Mouse (Mus musculus) MEL (cell line): ENCODE measurements at regions not wholly inside any gene's neighbourhood (a gene's known extent, or its start where the extent isn't known, plus 50 kb on each side); places are given as distances from the start of the nearest gene placed in this dataset.

Experiments
- DNase-seq: peaks from one replicate; pipeline ENCODE4 v3.0.0; 2011; ENCODE audit warnings: low read depth, low spot score
- H3K27ac ChIP-seq: 2 replicates; pipeline ENCODE4 v1.5.1; 2012; ENCODE audit warnings: low read depth, mild to moderate bottlenecking, control low read depth, low read length, moderate library complexity; ENCODE audit not compliant: control insufficient read depth
- H3K27me3 ChIP-seq, 2 experiments: fragments of 150-350 bp in 1 of 2; sonication (generic) in 1 of 2; 2 replicates each; pipeline ENCODE4 v1.6.1; 2012; ENCODE audit warnings: low read length in 2 of 2, mild to moderate bottlenecking in 2 of 2, improper control_type of control experiment in 1 of 2, moderate library complexity in 1 of 2; ENCODE audit not compliant: insufficient read depth in 2 of 2, control insufficient read depth in 1 of 2
- H3K36me3 ChIP-seq, 2 experiments: 2 replicates each; pipeline ENCODE4 v1.6.1; 2012 to 2014; ENCODE audit warnings: low read length in 2 of 2, improper control_type of control experiment in 1 of 2, inconsistent platforms in 1 of 2, mild to moderate bottlenecking in 1 of 2; ENCODE audit not compliant: insufficient read depth in 2 of 2, control insufficient read depth in 1 of 2
- H3K4me1 ChIP-seq, 2 experiments: fragments of 150-350 bp in 1 of 2; sonication (generic) in 1 of 2; 2 replicates each; pipeline ENCODE4 v1.6.1; 2012; ENCODE audit warnings: low read length in 2 of 2, improper control_type of control experiment in 1 of 2, mild to moderate bottlenecking in 1 of 2; ENCODE audit not compliant: insufficient read depth in 2 of 2, control insufficient read depth in 1 of 2
- H3K4me3 ChIP-seq, 2 experiments: fragments of 150-350 bp in 1 of 2; sonication (generic) in 1 of 2; 2 replicates each; pipeline ENCODE4 v1.5.1; 2012; ENCODE audit warnings: low read depth in 2 of 2, low read length in 2 of 2, mild to moderate bottlenecking in 2 of 2, moderate library complexity in 2 of 2, control low read depth in 1 of 2, improper control_type of control experiment in 1 of 2; ENCODE audit not compliant: control insufficient read depth in 1 of 2, insufficient read depth in 1 of 2
- H3K79me2 ChIP-seq: 2 replicates; pipeline ENCODE4 v1.6.1; 2012; ENCODE audit warnings: mild to moderate bottlenecking, low read length, moderate library complexity; ENCODE audit not compliant: control insufficient read depth, poor library complexity, insufficient read depth
- H3K9ac ChIP-seq: 2 replicates; pipeline ENCODE4 v1.6.1; 2012; ENCODE audit warnings: low read depth, mild to moderate bottlenecking, control low read depth, low read length, moderate library complexity; ENCODE audit not compliant: control insufficient read depth, poor library complexity, severe bottlenecking
- H3K9me3 ChIP-seq: fragments of 150-350 bp; sonication (generic); replicated peaks from 2 replicates; pipeline ENCODE4 v1.6.1; 2012; ENCODE audit warnings: mild to moderate bottlenecking, low read length, improper control_type of control experiment, moderate library complexity; ENCODE audit not compliant: insufficient read depth
- BHLHE40 ChIP-seq: IDR thresholded peaks from 2 replicates; pipeline ENCODE4 v1.6.1; 2012; ENCODE audit warnings: low read depth, mild to moderate bottlenecking, inconsistent platforms, low read length, improper control_type of control experiment, borderline replicate concordance
- CHD2 ChIP-seq: IDR thresholded peaks from 2 replicates; pipeline ENCODE4 v1.6.1; 2011; ENCODE audit warnings: low read length, improper control_type of control experiment
- CTCF ChIP-seq, 3 experiments: IDR thresholded peaks in 2 of 3; conservative IDR thresholded peaks in 1 of 3; 2 replicates each; pipeline ENCODE4 v1.5.1; 2011 to 2012; ENCODE audit warnings: low read length in 3 of 3, low read depth in 2 of 3, mild to moderate bottlenecking in 2 of 3, improper control_type of control experiment in 1 of 3, inconsistent platforms in 1 of 3, mixed read lengths in 1 of 3, moderate library complexity in 1 of 3; ENCODE audit not compliant: control insufficient read depth in 1 of 3, insufficient read depth in 1 of 3, poor library complexity in 1 of 3, severe bottlenecking in 1 of 3
- ELF1 ChIP-seq: IDR thresholded peaks from 2 replicates; pipeline ENCODE4 v1.6.1; 2014; ENCODE audit warnings: low read depth, mild to moderate bottlenecking, inconsistent platforms, low read length, improper control_type of control experiment, moderate library complexity
- KAT2A ChIP-seq: conservative IDR thresholded peaks from 2 replicates; pipeline ENCODE4 v1.6.1; 2012; ENCODE audit warnings: low read depth, low read length, improper control_type of control experiment, inconsistent platforms
- MAFK ChIP-seq: IDR thresholded peaks from 2 replicates; pipeline ENCODE4 v1.6.1; 2011; ENCODE audit warnings: low read depth, mild to moderate bottlenecking, low read length, improper control_type of control experiment, borderline replicate concordance
- MAZ ChIP-seq: IDR thresholded peaks from 2 replicates; pipeline ENCODE4 v1.6.1; 2012; ENCODE audit warnings: low read depth, mild to moderate bottlenecking, inconsistent platforms, low read length, improper control_type of control experiment
- MXI1 ChIP-seq: IDR thresholded peaks from 2 replicates; pipeline ENCODE4 v1.6.1; 2011; ENCODE audit warnings: mild to moderate bottlenecking, low read depth, low read length, improper control_type of control experiment
- RAD21 ChIP-seq: IDR thresholded peaks from 2 replicates; pipeline ENCODE4 v1.6.1; 2011; ENCODE audit warnings: mild to moderate bottlenecking, low read depth, low read length, improper control_type of control experiment
- RCOR1 ChIP-seq: IDR thresholded peaks from 2 replicates; pipeline ENCODE4 v1.6.1; 2012; ENCODE audit warnings: low read depth, mild to moderate bottlenecking, inconsistent platforms, low read length, improper control_type of control experiment
- SMC3 ChIP-seq: IDR thresholded peaks from 2 replicates; pipeline ENCODE4 v1.6.1; 2011; ENCODE audit warnings: low read depth, low read length, improper control_type of control experiment
- TBP ChIP-seq: IDR thresholded peaks from 2 replicates; pipeline ENCODE4 v1.8.0; 2011; ENCODE audit warnings: low read depth, low read length, improper control_type of control experiment
- UBTF ChIP-seq: IDR thresholded peaks from 2 replicates; pipeline ENCODE4 v1.6.1; 2012; ENCODE audit warnings: low read depth, mild to moderate bottlenecking, inconsistent platforms, low read length, improper control_type of control experiment, moderate library complexity, borderline replicate concordance; ENCODE audit not compliant: insufficient read depth
- USF1 ChIP-seq: IDR thresholded peaks from 2 replicates; pipeline ENCODE4 v1.6.1; 2014; ENCODE audit warnings: low read depth, mild to moderate bottlenecking, inconsistent platforms, low read length, improper control_type of control experiment, moderate library complexity
- ZC3H11A ChIP-seq: IDR thresholded peaks from 2 replicates; pipeline ENCODE4 v1.6.1; 2012; ENCODE audit warnings: low read depth, mild to moderate bottlenecking, inconsistent platforms, low read length, improper control_type of control experiment
- ZKSCAN1 ChIP-seq: IDR thresholded peaks from 2 replicates; pipeline ENCODE4 v1.6.1; 2012; ENCODE audit warnings: low read depth, mild to moderate bottlenecking, inconsistent platforms, low read length, improper control_type of control experiment, moderate library complexity
- ZMIZ1 ChIP-seq: IDR thresholded peaks from 2 replicates; pipeline ENCODE4 v1.6.1; 2012; ENCODE audit warnings: low read depth, mild to moderate bottlenecking, inconsistent platforms, low read length, improper control_type of control experiment, moderate library complexity
- ZNF384 ChIP-seq: IDR thresholded peaks from 2 replicates; pipeline ENCODE4 v1.6.1; 2012; ENCODE audit warnings: low read depth, mild to moderate bottlenecking, inconsistent platforms, low read length, improper control_type of control experiment

GRCm38 (mm10) chr3:47010459-47010858 lies 562.4 kb upstream of the Pabpc4l start:
- Histone ChIP-seq H3K4me3 (no peak overlapping the region), H3K36me3 (no peaks in the 10 kb centered on the region)
- DNase-seq, result no peak

GRCm38 (mm10) chr3:46998916-46999315 lies 550.9 kb upstream of the Pabpc4l start:
- Histone ChIP-seq H3K4me3 (no peak overlapping the region), H3K27ac (no peak overlapping the region), H3K9ac (no peak overlapping the region), H3K9me3 (no peaks in the 10 kb centered on the region), H3K27me3 (no peaks in the 10 kb centered on the region), H3K79me2 (no peaks in the 10 kb centered on the region), H3K4me1 (no peaks in the 10 kb centered on the region), H3K36me3 (no peaks in the 10 kb centered on the region)
- TF ChIP-seq ELF1, result no peak
- TF ChIP-seq CTCF (IDR thresholded peaks at IDR 0.05 in 2 of 3, conservative IDR thresholded peaks at IDR 0.05 in 1 of 3; ENCODE audit: control insufficient read depth in 1 of 3, insufficient read depth in 1 of 3, low read depth in 2 of 3, low read length in 3 of 3, poor library complexity in 1 of 3, severe bottlenecking in 1 of 3), result peak in 2 of 3 experiments; percentile 20 to 56; a peak in 3 of 6 replicates
- peak; percentile 74 for TF ChIP-seq SMC3
- TF ChIP-seq ZC3H11A, result peak; percentile 78
- TF ChIP-seq RAD21, result peak; percentile 72
- peak; percentile 19 for DNase-seq

More at GRCm38 (mm10) chr3:47010459-47010858, 562.4 kb upstream of the Pabpc4l start:
- H3K27me3 ChIP-seq, result no peaks in the 10 kb centered on the region
- no peak overlapping the region for H3K9ac ChIP-seq
- no peaks in the 10 kb centered on the region for H3K4me1 ChIP-seq
- no peaks in the 10 kb centered on the region for H3K79me2 ChIP-seq
- no peaks in the 10 kb centered on the region for H3K9me3 ChIP-seq
- H3K27ac ChIP-seq, result no peak overlapping the region
- TF ChIP-seq RCOR1, result no peak
- TF ChIP-seq KAT2A, result no peak
- no peak for TF ChIP-seq CTCF (IDR thresholded peaks at IDR 0.05 in 2 of 3, conservative IDR thresholded peaks at IDR 0.05 in 1 of 3; ENCODE audit: control insufficient read depth in 1 of 3, insufficient read depth in 1 of 3, low read depth in 2 of 3, low read length in 3 of 3, poor library complexity in 1 of 3, severe bottlenecking in 1 of 3)
- no peak for TF ChIP-seq UBTF
- TF ChIP-seq, all 39 proteins: peak for 0

- H3K27ac ChIP-seq, result no peak overlapping the region
- H3K27me3 ChIP-seq, result no peaks in the 10 kb centered on the region
- H3K4me1 ChIP-seq, result peaks cover 0 to 2% of the 10 kb centered on the region in 2 experiments; a peak in 1 of 4 replicates
- TF ChIP-seq ZNF384 (no peak), KAT2A (no peak), MAZ (no peak), ZKSCAN1 (no peak), BHLHE40 (no peak), MAFK (no peak), CHD2 (no peak), USF1 (no peak), ZMIZ1 (no peak), MXI1 (no peak), ELF1 (no peak), TBP (no peak), SMC3 (no peak), RAD21 (no peak), UBTF (no peak)
- no peak overlapping the region for H3K9ac ChIP-seq
- H3K79me2 ChIP-seq, result no peaks in the 10 kb centered on the region
- H3K36me3 ChIP-seq, result no peaks in the 10 kb centered on the region; a peak in 1 of 4 replicates
- no peaks in the 10 kb centered on the region for H3K9me3 ChIP-seq
- DNase-seq, result no peak
- no peak overlapping the region for H3K4me3 ChIP-seq
These were observed 522.7 kb upstream of the Pabpc4l start for GRCm38 (mm10) chr3:46970744-46971143.
